Mouse (Mus musculus): ENCODE results near the gene 4930470P17Rik. TPM values are rescaled to one million over a fixed set of nuclear protein-coding genes. Genes with fewer than 3 reads are reported as not detected.
"Not testable (repeated sequence)": the region's sequence is repeated elsewhere in the genome, so short reads cannot be mapped to it uniquely, and the experiment has no call there.

4930470P17Rik gene
- polyA plus RNA-seq, 1 experiment, result not detected

- Histone ChIP-seq H3K4me3 (ENCODE audit: control insufficient read depth, insufficient read depth, low read length) (no peak overlapping the region), H3K4me1 (replicated peaks; ENCODE audit: control insufficient read depth, insufficient read depth, low read length) (no peaks in the 10 kb centered on the region), H3K27ac (ENCODE audit: control insufficient read depth, insufficient read depth, low read length) (no peak overlapping the region), H3K27me3 (ENCODE audit: control insufficient read depth, insufficient read depth, low read length) (no peaks in the 10 kb centered on the region), H3K36me3 (ENCODE audit: control insufficient read depth, insufficient read depth, low read length) (no peaks in the 10 kb centered on the region)
- WGBS, result 80% methylated on average over 12 of the region's 12 CpGs
- DNase-seq, result no peak
- TF ChIP-seq POLR2A (IDR thresholded peaks at IDR 0.05; ENCODE audit: control insufficient read depth, extremely low read depth, insufficient read depth, low read length, poor library complexity) (no peak), CTCF (IDR thresholded peaks at IDR 0.05; ENCODE audit: borderline replicate concordance, control insufficient read depth, extremely low read depth, insufficient read depth, low read length, poor library complexity) (no peak)
Observed at GRCm38 (mm10) chr2:170618862-170619492, 17.2 kb upstream of the 4930470P17Rik start.

- H3K27me3 ChIP-seq (ENCODE audit: control insufficient read depth, insufficient read depth, low read length); H3K36me3 ChIP-seq (ENCODE audit: control insufficient read depth, insufficient read depth, low read length); H3K27ac ChIP-seq (ENCODE audit: control insufficient read depth, insufficient read depth, low read length); H3K4me1 ChIP-seq (replicated peaks; ENCODE audit: control insufficient read depth, insufficient read depth, low read length); DNase-seq; H3K4me3 ChIP-seq (ENCODE audit: control insufficient read depth, insufficient read depth, low read length): not testable (repeated sequence)
- 85% methylated on average over 5 of the region's 5 CpGs for WGBS
Observed at GRCm38 (mm10) chr2:170611794-170612193, 10.0 kb upstream of the 4930470P17Rik start.

- 83% methylated on average over 5 of the region's 5 CpGs for WGBS
- no peak overlapping the region for H3K4me3 ChIP-seq (ENCODE audit: control insufficient read depth, insufficient read depth, low read length)
- no peaks in the 10 kb centered on the region for H3K36me3 ChIP-seq (ENCODE audit: control insufficient read depth, insufficient read depth, low read length)
- H3K27ac ChIP-seq (ENCODE audit: control insufficient read depth, insufficient read depth, low read length), result no peak overlapping the region
- no peaks in the 10 kb centered on the region for H3K4me1 ChIP-seq (replicated peaks; ENCODE audit: control insufficient read depth, insufficient read depth, low read length)
- no peaks in the 10 kb centered on the region for H3K27me3 ChIP-seq (ENCODE audit: control insufficient read depth, insufficient read depth, low read length)
- no peak for TF ChIP-seq CTCF (IDR thresholded peaks at IDR 0.05; ENCODE audit: borderline replicate concordance, control insufficient read depth, extremely low read depth, insufficient read depth, low read length, poor library complexity)
- no peak for DNase-seq
Observed at GRCm38 (mm10) chr2:170601171-170601570, 646 bp downstream of the 4930470P17Rik start.

GRCm38 (mm10) chr2:170597586-170597985, 4.2 kb downstream of the 4930470P17Rik start:
- H3K4me1 ChIP-seq (replicated peaks; ENCODE audit: control insufficient read depth, insufficient read depth, low read length), result no peaks in the 10 kb centered on the region
- no peak overlapping the region for H3K4me3 ChIP-seq (ENCODE audit: control insufficient read depth, insufficient read depth, low read length)
- 10% methylated on average over 2 of the region's 2 CpGs for WGBS
- no peak overlapping the region for H3K27ac ChIP-seq (ENCODE audit: control insufficient read depth, insufficient read depth, low read length)
- no peak for TF ChIP-seq POLR2A (IDR thresholded peaks at IDR 0.05; ENCODE audit: control insufficient read depth, extremely low read depth, insufficient read depth, low read length, poor library complexity)
- no peak for TF ChIP-seq CTCF (IDR thresholded peaks at IDR 0.05; ENCODE audit: borderline replicate concordance, control insufficient read depth, extremely low read depth, insufficient read depth, low read length, poor library complexity)
- H3K27me3 ChIP-seq (ENCODE audit: control insufficient read depth, insufficient read depth, low read length), result no peaks in the 10 kb centered on the region
- DNase-seq, result no peak
- H3K36me3 ChIP-seq (ENCODE audit: control insufficient read depth, insufficient read depth, low read length), result no peaks in the 10 kb centered on the region

GRCm38 (mm10) chr2:170596726-170597125, 5.1 kb downstream of the 4930470P17Rik start:
- Histone ChIP-seq H3K4me3 (ENCODE audit: control insufficient read depth, insufficient read depth, low read length) (no peak overlapping the region), H3K27ac (ENCODE audit: control insufficient read depth, insufficient read depth, low read length) (no peak overlapping the region), H3K27me3 (ENCODE audit: control insufficient read depth, insufficient read depth, low read length) (no peaks in the 10 kb centered on the region), H3K36me3 (ENCODE audit: control insufficient read depth, insufficient read depth, low read length) (no peaks in the 10 kb centered on the region), H3K4me1 (replicated peaks; ENCODE audit: control insufficient read depth, insufficient read depth, low read length) (no peaks in the 10 kb centered on the region)
- DNase-seq, result peak; percentile 28
- TF ChIP-seq CTCF (IDR thresholded peaks at IDR 0.05; ENCODE audit: borderline replicate concordance, control insufficient read depth, extremely low read depth, insufficient read depth, low read length, poor library complexity), result no peak
- TF ChIP-seq POLR2A (IDR thresholded peaks at IDR 0.05; ENCODE audit: control insufficient read depth, extremely low read depth, insufficient read depth, low read length, poor library complexity), result no peak
- WGBS, result 7% methylated on average over 1 of the region's 1 CpGs

GRCm38 (mm10) chr2:170592161-170592560, 9.7 kb downstream of the 4930470P17Rik start:
- no peaks in the 10 kb centered on the region for H3K36me3 ChIP-seq (ENCODE audit: control insufficient read depth, insufficient read depth, low read length)
- H3K4me3 ChIP-seq (ENCODE audit: control insufficient read depth, insufficient read depth, low read length), result no peak overlapping the region
- H3K4me1 ChIP-seq (replicated peaks; ENCODE audit: control insufficient read depth, insufficient read depth, low read length), result no peaks in the 10 kb centered on the region
- no peaks in the 10 kb centered on the region for H3K27me3 ChIP-seq (ENCODE audit: control insufficient read depth, insufficient read depth, low read length)
- no peak for TF ChIP-seq CTCF (IDR thresholded peaks at IDR 0.05; ENCODE audit: borderline replicate concordance, control insufficient read depth, extremely low read depth, insufficient read depth, low read length, poor library complexity)
- no peak for TF ChIP-seq POLR2A (IDR thresholded peaks at IDR 0.05; ENCODE audit: control insufficient read depth, extremely low read depth, insufficient read depth, low read length, poor library complexity)
- no peak for DNase-seq
- H3K27ac ChIP-seq (ENCODE audit: control insufficient read depth, insufficient read depth, low read length), result no peak overlapping the region
- WGBS, result 92% methylated on average over 6 of the region's 6 CpGs

GRCm38 (mm10) chr2:170588369-170588900, 13.4 kb downstream of the 4930470P17Rik start:
- Histone ChIP-seq H3K27me3 (ENCODE audit: control insufficient read depth, insufficient read depth, low read length) (no peaks in the 10 kb centered on the region), H3K4me1 (replicated peaks; ENCODE audit: control insufficient read depth, insufficient read depth, low read length) (no peaks in the 10 kb centered on the region), H3K4me3 (ENCODE audit: control insufficient read depth, insufficient read depth, low read length) (no peak overlapping the region), H3K36me3 (ENCODE audit: control insufficient read depth, insufficient read depth, low read length) (no peaks in the 10 kb centered on the region), H3K27ac (ENCODE audit: control insufficient read depth, insufficient read depth, low read length) (no peak overlapping the region)
- WGBS, result 90% methylated on average over 9 of the region's 9 CpGs
- TF ChIP-seq CTCF (IDR thresholded peaks at IDR 0.05; ENCODE audit: borderline replicate concordance, control insufficient read depth, extremely low read depth, insufficient read depth, low read length, poor library complexity) (no peak), POLR2A (IDR thresholded peaks at IDR 0.05; ENCODE audit: control insufficient read depth, extremely low read depth, insufficient read depth, low read length, poor library complexity) (no peak)
- no peak for DNase-seq
